Mouse (Mus musculus) limb, embryonic 15.5 days (tissue): ENCODE data around the gene Wdr78. TPM values are rescaled to one million over a fixed set of nuclear protein-coding genes. Genes with fewer than 3 reads are reported as not detected.

Experiments
- ATAC-seq: fragments of 200-750 bp; cut with Nextera tagmentation; 2 replicates; pipeline ENCODE4 v1.8.0; 2017; ENCODE audit warnings: low read depth, moderate TSS enrichment; ENCODE audit not compliant: insufficient number of reproducible peaks, low FRiP score, low TSS enrichment
- H3K27ac ChIP-seq: fragments of 300-500 bp; sonication (generic); 2 replicates; pipeline ENCODE4 v1.5.1; 2015; ENCODE audit warnings: moderate library complexity, mild to moderate bottlenecking, inconsistent platforms
- H3K27me3 ChIP-seq: fragments of 300-500 bp; sonication (generic); 2 replicates; pipeline ENCODE4 v1.6.1; 2015; ENCODE audit warnings: inconsistent platforms
- H3K36me3 ChIP-seq: fragments of 300-500 bp; sonication (generic); 2 replicates; pipeline ENCODE4 v1.6.1; 2015; ENCODE audit warnings: inconsistent platforms
- H3K4me1 ChIP-seq: fragments of 300-500 bp; sonication (generic); 2 replicates; pipeline ENCODE4 v1.6.1; 2015; ENCODE audit warnings: inconsistent platforms
- H3K4me2 ChIP-seq: fragments of 300-500 bp; sonication (generic); 2 replicates; pipeline ENCODE4 v1.6.1; 2015; ENCODE audit warnings: mild to moderate bottlenecking, inconsistent platforms
- H3K4me3 ChIP-seq: fragments of 300-500 bp; sonication (generic); 2 replicates; pipeline ENCODE4 v1.5.1; 2015; ENCODE audit warnings: mild to moderate bottlenecking, inconsistent platforms
- H3K9ac ChIP-seq: fragments of 300-500 bp; sonication (generic); 2 replicates; pipeline ENCODE4 v1.6.1; 2015; ENCODE audit warnings: inconsistent platforms
- H3K9me3 ChIP-seq: fragments of 300-500 bp; sonication (generic); 2 replicates; pipeline ENCODE4 v1.6.1; 2016; ENCODE audit warnings: inconsistent platforms
- WGBS: fragments of 180-500 bp; shearing (Covaris S2); methylation state at CpG from one replicate; pipeline ENCODE4 v1.1.7; 2015; 5-methylcytosine and 5-hydroxymethylcytosine counted together
- polyA plus RNA-seq: library from polyadenylated mRNA; unstranded; fragments of >200 nt; fragmentation: Nextera tagmentation; extraction: Ambion mirVana; gene quantifications from 2 replicates; pipeline ENCODE4 v1.2.1, GENCODE M21; 2015

Wdr78 gene
- polyA plus RNA-seq, 1 experiment from 2014 or later = 3.5 TPM

DNA sequence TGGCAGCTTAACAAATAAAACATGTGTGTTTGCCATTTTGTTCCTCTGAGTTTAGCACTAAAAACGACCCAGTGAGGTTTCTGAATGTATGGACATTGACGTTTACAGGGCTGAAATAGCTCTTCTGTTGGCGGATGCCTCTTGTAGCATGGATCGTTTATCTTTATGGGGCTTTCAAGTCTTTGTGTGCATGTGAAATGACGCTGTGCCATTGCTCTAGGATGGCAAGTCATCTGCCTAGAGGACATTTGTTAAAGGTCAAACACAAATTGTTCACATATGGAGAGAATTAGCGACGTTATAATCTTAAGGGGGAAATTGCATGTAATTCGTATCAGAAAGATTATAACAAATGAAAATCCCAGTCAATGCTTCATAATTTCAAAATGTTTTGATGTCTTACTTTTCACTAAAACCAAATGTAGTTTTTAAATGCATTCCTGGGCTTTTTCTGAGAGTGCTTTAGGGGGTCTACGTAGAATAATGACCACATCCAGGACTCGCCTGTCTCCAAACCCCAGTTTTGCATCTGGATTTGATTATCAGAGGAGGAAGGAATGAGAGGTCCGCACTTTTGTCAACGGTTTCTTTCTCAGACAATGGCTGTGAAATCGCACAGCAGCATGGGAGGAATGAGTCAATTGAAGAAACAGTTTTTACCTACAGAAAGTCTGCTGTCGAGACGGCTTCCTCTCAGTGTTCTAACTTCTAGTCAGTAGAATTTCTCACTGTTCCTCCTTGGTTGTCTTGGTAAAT lies 109.0 kb downstream of the Wdr78 start:
- H3K27ac ChIP-seq = peak overlapping the region; percentile 62; the same call in 1 of the 2 replicates
- no peak overlapping the region for H3K4me2 ChIP-seq
- no peak overlapping the region for H3K9ac ChIP-seq
- H3K36me3 ChIP-seq = no peaks in the 10 kb centered on the region
- ATAC-seq = no peak
- WGBS = 27% methylated on average over 15 of the region's 15 CpGs
- H3K27me3 ChIP-seq = no peaks in the 10 kb centered on the region
- no peaks in the 10 kb centered on the region for H3K9me3 ChIP-seq
- H3K4me1 ChIP-seq = peaks cover 14% of the 10 kb centered on the region; the same call in 1 of the 2 replicates
- H3K4me3 ChIP-seq = no peak overlapping the region

DNA sequence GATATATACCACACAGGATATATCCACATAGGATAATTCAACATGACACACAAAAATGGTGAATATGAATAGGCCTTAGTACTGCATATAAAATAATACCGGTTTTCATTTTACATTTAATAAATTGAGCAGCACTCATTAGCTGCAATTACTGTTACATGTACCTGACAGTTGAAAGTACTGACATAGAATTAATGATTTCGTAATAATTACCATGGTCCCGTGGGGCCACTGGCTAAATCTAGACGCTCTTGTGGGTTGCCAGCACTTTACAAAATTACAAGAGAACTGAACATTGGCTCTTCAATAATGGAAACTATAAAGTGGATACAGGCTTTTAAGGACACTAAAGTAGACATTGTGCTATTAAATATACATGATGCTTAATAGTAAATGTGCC lies 109.7 kb downstream of the Wdr78 start:
- 50% methylated on average over 4 of the region's 4 CpGs for WGBS
- no peak overlapping the region for H3K4me2 ChIP-seq
- no peak overlapping the region for H3K4me3 ChIP-seq
- no peak overlapping the region for H3K9ac ChIP-seq
- no peak overlapping the region for H3K27ac ChIP-seq
- H3K27me3 ChIP-seq = no peaks in the 10 kb centered on the region
- ATAC-seq = no peak
- no peaks in the 10 kb centered on the region for H3K36me3 ChIP-seq
- H3K4me1 ChIP-seq = peaks cover 14% of the 10 kb centered on the region; the same call in 1 of the 2 replicates
- H3K9me3 ChIP-seq = no peaks in the 10 kb centered on the region

DNA sequence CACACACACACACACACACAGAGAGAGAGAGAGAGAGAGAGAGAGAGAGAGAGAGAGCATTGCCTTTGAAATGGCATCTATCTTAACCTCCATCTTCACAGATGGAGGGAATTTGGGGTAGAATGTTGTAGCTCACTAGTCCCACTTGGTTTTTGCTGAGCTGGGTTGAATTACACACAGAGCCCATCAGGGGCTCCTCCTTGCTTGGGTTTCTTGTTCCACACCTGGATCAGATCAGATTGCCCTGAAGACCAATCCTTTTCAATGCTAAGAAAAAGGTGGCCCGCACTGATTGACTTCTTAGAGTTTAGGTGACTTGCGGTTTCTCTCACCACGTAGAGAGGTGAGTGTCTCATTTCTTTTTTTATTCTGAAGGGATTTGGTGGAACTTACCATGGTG lies 122.7 kb downstream of the Wdr78 start:
- Histone ChIP-seq H3K9ac (no peak overlapping the region), H3K4me1 (no peaks in the 10 kb centered on the region), H3K36me3 (no peaks in the 10 kb centered on the region), H3K27ac (no peak overlapping the region), H3K4me3 (no peak overlapping the region), H3K27me3 (no peaks in the 10 kb centered on the region), H3K4me2 (no peak overlapping the region), H3K9me3 (no peaks in the 10 kb centered on the region)
- 63% methylated on average over 3 of the region's 3 CpGs for WGBS
- no peak for ATAC-seq

DNA sequence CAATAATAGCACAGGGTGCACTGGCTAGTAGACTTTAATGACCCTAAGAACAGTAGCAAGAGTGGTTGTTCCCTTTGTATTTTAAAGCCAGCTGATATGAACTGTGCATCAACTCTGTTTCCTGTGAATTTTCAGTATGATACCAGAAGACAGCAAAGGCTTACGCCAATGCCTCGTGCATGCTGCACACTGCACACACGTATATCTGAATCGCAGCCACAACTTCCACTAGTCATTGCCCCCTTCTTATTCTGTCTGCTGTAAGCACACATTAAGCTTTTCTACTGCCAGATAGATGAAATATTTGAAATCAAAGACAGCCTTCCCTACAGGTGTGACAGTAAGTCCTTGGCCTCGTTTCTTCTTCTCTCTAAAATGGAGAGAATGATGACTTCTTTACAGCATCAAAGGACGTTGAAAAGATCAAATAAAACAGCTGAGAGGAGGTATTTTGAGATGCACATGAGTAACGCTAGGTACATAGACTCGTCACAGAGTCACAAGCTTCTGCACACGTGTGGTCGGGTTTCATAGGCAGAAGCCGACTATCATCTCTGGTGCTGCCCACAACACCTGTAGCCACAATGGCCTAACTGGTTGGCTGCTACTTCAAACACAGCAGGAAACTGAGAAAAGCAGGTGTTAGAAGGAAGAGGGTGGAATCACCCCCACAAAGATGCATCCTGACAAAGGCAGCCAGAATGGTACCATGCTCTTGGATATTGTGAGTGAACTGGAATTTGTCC lies 123.6 kb downstream of the Wdr78 start:
- Histone ChIP-seq H3K36me3 (no peaks in the 10 kb centered on the region), H3K4me2 (no peak overlapping the region), H3K4me1 (no peaks in the 10 kb centered on the region), H3K27me3 (no peaks in the 10 kb centered on the region), H3K27ac (no peak overlapping the region), H3K9ac (no peak overlapping the region), H3K4me3 (no peak overlapping the region), H3K9me3 (no peaks in the 10 kb centered on the region)
- WGBS = 56% methylated on average over 11 of the region's 11 CpGs
- no peak for ATAC-seq

DNA sequence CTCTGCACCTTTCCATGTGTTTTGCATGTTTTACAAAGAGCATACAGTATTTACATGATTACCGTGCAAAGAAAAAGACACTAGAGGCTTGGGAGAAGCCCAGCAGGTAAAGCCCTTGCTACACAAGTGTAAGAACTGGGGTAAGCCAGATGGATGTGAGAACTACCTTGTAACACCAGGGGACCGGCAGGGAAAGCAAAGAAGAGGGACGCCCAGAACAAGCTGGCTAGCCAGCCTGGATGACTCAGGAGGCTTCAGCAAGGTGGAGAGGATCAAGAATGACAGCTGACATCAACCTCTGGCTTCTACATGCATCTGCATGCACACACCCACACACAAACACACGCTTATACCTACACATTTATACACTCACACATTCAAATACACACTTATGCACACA lies 124.3 kb downstream of the Wdr78 start:
- Histone ChIP-seq H3K9me3 (no peaks in the 10 kb centered on the region), H3K4me1 (no peaks in the 10 kb centered on the region), H3K27me3 (no peaks in the 10 kb centered on the region), H3K4me2 (no peak overlapping the region), H3K9ac (no peak overlapping the region), H3K27ac (no peak overlapping the region), H3K4me3 (no peak overlapping the region), H3K36me3 (no peaks in the 10 kb centered on the region)
- ATAC-seq = no peak
- whole genome bisulfite sequencing = 65% methylated on average over 4 of the region's 4 CpGs

DNA sequence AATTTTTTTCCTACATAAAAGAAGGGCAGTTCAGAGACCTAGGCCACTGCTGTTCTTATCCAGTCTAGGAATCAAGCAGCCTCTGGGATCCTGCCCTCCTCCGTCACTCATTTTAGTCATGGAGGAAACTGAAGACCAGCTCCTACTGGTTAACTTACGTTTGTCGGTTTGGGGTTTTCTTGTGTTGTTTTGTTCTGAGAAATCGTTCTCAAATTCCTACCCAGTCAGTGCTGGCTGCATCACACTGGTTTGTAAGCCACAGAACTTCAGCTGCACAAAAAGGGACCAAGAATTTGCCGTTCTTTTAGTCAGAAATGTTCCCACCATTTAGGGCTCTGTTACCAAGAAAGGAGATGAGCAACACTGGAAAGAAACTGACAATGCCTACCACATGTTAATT lies 125.0 kb downstream of the Wdr78 start:
- Histone ChIP-seq H3K4me3 (no peak overlapping the region), H3K9ac (no peak overlapping the region), H3K4me1 (no peaks in the 10 kb centered on the region), H3K36me3 (no peaks in the 10 kb centered on the region), H3K27ac (no peak overlapping the region), H3K27me3 (no peaks in the 10 kb centered on the region), H3K4me2 (no peak overlapping the region), H3K9me3 (no peaks in the 10 kb centered on the region)
- ATAC-seq = no peak
- WGBS = 81% methylated on average over 5 of the region's 5 CpGs

DNA sequence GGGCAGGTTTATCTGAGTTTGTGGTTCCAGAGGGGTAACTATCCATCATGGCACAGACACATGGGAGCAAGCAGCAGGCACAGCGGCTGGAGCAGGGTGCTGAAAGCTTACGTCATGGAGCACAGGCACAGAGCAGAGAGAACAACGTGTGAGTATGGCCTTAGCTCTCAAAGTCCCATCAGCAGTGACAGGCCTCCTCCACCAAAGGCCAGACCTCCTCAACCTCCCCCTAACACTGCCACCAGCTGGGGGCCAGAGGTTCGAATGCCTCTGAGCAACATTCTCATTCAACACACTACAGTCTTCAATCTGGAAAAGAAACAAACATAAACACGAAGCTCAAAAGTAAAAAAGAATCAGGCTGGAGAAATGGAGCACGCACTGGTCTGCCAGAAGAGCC lies 125.8 kb downstream of the Wdr78 start:
- Histone ChIP-seq H3K27me3 (no peaks in the 10 kb centered on the region), H3K4me3 (no peak overlapping the region), H3K27ac (no peak overlapping the region), H3K4me1 (no peaks in the 10 kb centered on the region), H3K9ac (no peak overlapping the region), H3K9me3 (no peaks in the 10 kb centered on the region), H3K36me3 (no peaks in the 10 kb centered on the region), H3K4me2 (no peak overlapping the region)
- no peak for ATAC-seq
- WGBS = 75% methylated on average over 6 of the region's 6 CpGs

Other genes with a start within 250 kb of the Wdr78 start
- gene Tctex1d1, start 135.9 kb downstream of the Wdr78 start, polyA plus RNA-seq = 0.41 TPM in 1 of 2 replicates, not detected in the other
- gene Insl5, start 87.7 kb downstream of the Wdr78 start, polyA plus RNA-seq = not detected in 2 replicates
- 43.2 and 48.6 TPM in 2 replicates for gene Mier1, start 165 bp downstream of the Wdr78 start, polyA plus RNA-seq
- gene Slc35d1, start 100.6 kb upstream of the Wdr78 start, polyA plus RNA-seq = 9.9 and 11.4 TPM in 2 replicates
- not detected in 2 replicates for gene 4921539E11Rik, start 176.3 kb upstream of the Wdr78 start, polyA plus RNA-seq
- gene Oma1, start 199.3 kb upstream of the Wdr78 start, polyA plus RNA-seq = 14.1 and 18.6 TPM in 2 replicates